Mouse (Mus musculus): Measurements from ENCODE around the gene Asb3.

Gene Asb3

DNA sequence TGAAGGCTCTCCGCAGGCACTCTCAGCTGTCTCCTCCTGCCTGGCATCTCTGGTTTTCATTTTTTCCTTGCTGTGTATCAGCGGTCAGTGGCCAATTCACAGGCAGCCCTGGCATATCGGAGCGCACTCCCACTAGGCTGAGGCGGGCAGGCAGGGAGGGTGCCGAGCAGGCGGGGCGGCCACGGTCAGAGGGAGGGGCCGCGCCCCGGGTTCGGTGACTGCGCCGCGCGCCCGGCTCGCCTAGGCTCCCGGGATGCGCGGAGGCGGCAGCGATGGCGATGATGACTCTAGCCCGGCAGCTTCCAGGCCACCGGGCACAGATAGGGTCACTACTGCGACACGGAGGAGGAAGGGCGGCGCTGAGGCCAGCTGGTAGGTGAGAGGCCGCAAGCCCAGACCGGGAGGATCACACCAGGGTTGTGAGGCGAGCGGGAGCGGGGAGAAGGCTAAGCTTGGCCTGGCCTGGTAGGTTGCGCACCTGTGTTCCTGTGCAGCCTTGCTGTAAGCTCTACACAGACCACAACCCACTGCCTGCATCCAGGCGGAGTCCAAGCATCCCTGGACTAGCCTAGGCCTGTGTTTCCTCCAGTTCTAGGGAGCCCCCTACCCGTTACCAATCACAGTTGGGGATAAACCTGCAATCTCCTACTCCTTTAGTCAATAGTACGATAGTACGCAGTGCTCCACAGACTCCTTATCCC is at the start of gene Asb3, which contains the start of gene Gpr75:
Gene Asb3 (plus strand): TSS at position 246 of the 701 bp plus-strand sequence.
Gene Gpr75 (plus strand): TSS at position 188 of the 701 bp plus-strand sequence.
- in situ Hi-C loops (cut with MboI) = no loop called here

DNA sequence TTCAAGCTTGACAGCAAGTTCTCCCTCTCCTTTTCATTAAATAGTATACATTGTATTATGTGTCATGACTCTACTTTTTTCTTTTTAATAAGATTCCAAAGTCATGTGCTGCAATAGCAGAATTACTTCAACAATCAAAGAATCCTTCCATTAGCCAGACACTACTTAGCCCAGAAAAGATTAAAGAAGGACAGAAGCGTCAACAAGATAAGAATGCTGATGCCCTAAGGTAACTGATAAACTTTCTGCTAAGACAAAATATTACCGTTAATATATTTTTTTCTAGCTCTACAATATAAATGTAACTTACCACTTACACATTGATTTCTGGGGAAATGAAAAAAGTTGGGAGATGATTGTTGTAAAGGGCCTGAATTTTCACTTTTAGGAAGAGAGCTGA is 46.4 kb upstream of the Asb3 start:
- in situ Hi-C loops (cut with MboI) = no loop called here

- in situ Hi-C loops (cut with MboI) = no loop called here
These were observed 40.9 kb upstream of the Asb3 start for GRCm38 (mm10) chr11:30844355-30844754.

DNA sequence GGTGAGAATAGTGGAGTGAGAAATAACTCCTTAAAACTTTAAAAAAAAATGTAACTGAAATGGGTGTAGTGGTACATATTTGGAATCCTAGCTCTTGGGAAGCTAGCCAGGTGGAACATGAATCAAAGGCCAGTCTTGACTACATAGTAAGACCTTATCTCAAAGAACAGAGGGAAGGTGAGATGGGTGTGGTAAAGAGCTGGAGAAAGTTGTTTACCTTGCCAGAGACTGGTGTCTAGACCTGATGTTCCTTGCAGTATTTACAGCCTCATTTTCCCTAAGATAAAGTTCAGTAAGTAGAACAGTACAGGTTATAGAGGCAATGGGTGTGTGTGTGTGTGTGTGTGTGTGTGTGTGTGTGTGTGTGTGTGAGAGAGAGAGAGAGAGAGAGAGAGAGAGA is 12.8 kb upstream of the Asb3 start:
- in situ Hi-C loops (cut with MboI) = no loop called here

DNA sequence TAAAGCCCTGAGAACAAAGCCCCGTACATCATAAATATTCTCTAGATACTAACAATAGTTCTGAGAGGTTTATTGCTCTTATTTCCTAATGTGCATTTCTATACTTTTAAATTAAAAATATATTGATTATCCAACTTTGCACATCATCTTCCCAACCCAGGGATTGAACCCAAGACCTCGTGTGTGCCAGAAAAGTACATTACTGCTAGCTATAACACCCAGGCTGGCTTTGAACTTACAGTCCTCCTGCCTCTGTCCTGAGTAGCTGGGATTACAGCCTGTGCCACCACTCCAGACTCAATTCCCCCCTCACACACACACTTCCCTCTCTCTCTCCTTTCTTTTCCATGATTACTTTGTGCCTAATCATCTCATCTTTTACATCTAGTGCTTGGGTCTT is 2.9 kb downstream of the Asb3 start:
- in situ Hi-C loops (cut with MboI) = no loop called here

DNA sequence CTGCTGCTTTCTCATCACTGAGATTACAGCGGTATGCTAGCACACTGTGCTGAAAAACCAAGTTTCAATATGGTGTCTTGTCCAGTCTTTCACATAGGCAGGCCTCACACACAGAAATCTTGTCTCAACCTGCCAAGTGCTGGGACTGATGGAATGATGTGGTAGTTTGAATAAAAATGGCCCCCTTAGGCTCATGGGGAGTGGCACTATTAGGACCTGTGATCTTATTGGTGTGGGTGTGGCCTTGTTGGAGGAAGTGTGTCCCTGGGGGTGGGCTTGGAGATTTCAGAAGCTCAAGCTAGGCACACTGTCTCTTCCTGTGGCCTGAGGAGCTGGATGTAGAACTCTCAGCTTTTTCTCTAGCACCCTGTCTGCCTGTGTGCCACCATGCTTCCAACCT is 11.0 kb downstream of the Asb3 start:
- in situ Hi-C loops (cut with MboI) = no loop called here

GRCm38 (mm10) chr11:30899312-30899711 is 14.1 kb downstream of the Asb3 start:
- in situ Hi-C loops (cut with MboI) = no loop called here

DNA sequence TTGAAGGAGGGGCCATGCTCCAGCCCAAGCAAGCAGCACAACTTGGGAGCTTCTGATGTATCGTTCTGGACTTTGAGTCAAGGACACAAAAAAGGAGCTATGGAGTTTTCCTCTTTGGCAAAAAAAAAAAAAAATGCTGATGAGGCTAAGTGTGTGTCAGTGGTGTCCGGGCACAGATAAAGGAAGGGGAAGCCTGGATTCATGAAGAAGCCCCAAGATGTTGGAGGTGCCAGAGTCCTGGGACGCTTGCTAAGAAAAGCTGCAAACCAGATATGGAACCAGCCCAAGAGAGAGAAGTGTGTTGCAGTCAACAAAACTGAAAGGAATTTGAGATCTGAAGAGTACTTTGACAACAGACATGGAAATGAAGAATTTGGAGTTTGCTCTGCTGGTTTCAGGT is 27.1 kb downstream of the Asb3 start:
- in situ Hi-C loops (cut with MboI) = no loop called here

DNA sequence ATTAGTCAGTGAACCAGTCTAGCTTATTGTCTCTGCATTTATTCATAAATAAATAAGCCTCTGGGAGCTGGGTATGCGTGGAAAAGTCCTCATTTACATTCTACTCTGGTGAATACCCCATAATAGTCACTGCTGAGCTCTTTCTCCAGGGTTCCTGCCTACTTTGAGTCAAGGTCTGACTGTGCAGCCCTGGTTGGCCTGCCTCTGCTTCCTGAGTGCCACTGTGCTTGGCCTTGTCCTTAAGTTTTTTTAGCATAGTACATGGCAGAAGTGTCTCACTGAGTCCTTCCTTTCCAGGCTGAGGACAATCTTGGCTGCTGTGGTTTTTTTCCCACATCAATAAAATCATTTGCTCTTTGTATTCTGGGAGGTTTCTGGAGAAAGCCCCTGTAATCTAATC is 35.4 kb downstream of the Asb3 start:
- in situ Hi-C loops (cut with MboI) = no loop called here

DNA sequence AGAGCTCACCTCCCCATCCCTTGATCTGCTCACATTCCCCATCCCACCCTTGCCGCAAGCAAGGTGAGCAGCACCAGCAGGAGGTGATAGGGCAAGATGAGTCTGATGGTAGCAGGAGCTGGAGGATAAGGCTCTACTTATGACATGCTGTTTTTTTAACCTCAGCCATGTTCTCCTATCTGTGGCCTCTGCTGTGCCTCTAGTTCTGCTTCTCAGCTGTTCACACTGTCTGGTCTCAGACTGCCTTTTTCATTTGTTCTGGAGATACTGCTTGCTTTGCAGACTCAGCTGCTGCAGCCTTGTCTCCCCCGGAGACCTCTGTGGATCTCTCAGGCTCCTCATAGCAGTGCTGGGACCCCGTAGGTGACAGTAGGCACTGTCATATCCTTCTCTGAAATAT is 38.1 kb downstream of the Asb3 start:
- in situ Hi-C loops (cut with MboI) = no loop called here

- in situ Hi-C loops (cut with MboI) = no loop called here
These were observed 42.9 kb downstream of the Asb3 start for GRCm38 (mm10) chr11:30928079-30928478.

DNA sequence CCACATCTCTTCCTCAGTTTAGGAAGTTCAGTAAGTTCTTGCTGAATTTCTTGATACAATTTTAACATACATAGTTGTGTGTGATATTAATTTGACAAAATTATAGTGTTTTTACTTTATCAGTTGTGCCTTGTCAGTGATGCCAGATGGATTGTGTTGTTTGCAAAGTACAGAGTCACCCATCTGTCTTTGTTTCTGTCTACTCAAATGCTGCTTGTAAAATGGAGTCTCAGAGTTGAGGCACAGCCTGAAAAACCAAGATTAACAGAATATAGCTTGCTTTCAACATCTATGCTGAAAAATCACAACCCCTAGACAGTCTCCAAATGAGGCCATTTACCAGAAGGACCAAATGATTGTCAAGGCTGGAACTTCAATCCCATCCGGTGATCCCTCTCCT is 43.3 kb downstream of the Asb3 start:
- in situ Hi-C loops (cut with MboI) = no loop called here

DNA sequence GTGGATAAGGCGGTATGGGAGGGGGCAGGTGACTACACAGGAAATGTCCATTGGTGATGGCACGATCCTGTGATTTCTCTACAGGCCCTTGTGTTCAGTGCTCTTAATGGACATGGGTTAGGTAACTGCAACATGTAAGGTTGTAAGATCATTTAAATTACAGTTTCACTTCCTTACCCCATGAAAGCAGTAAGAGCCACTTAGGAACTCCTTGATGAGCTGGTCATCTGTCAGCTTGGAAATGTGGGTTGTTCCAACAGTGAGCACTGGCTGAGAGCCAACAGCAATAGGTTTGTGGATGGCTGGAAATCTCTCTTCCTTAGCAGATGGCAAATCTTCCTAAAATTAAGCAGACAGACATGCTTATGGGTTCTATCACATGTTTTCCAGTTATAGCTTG is 58.3 kb downstream of the Asb3 start:
- in situ Hi-C loops (cut with MboI) = no loop called here

DNA sequence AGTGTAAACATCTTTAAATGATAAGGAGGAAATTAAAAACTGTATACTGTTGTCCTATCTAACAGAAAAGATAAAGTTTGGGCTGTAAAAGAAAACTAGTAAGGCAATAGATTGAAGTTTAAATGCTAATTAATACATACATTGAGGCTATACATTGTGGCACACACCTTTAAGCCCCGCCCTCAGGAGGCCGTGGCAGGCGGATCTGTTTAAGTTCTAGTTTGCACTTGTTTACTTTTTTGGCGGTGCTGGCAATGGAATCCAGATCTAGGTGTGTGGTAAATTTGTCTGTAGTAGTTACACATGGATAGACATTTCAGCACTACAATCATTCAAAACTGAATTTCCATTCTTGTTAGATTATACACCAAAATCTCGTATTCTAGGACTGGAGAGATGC is 67.6 kb downstream of the Asb3 start:
- in situ Hi-C loops (cut with MboI) = no loop called here

- in situ Hi-C loops (cut with MboI) = no loop called here
These were observed 68.4 kb downstream of the Asb3 start for GRCm38 (mm10) chr11:30953469-30954154.

DNA sequence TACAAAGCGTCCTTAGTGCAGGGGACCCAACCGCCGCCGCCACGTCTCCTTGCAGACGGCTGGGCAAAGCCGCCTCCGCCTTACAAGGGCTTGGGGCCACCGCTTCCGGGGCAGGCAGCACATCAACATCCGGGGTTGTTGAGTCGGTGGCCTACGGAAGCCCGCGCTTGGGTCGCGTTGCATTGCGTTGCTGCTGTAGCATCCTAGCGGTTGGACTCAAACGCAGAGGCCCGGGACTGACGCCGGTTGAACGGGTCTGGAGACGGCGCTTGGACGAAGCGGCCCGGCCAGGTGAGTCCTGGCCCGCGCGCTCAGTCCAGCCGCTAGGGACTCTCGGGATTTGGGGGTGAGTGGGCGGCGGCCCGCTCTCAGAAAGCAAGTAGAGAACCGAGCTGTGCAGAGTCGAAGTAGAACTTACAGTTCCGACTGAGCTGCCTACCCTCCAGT is 69.1 kb downstream of the Asb3 start, which contains the start of gene Erlec1:
Gene Erlec1 (minus strand): TSS at position 57 of the 447 bp plus-strand sequence.
- in situ Hi-C loops (cut with MboI) = no loop called here

GRCm38 (mm10) chr11:30985237-30985636 is 100.0 kb downstream of the Asb3 start:
- in situ Hi-C loops (cut with MboI) = no loop called here

GRCm38 (mm10) chr11:30985877-30986624 is 100.8 kb downstream of the Asb3 start, which contains the start of gene Chac2:
Gene Chac2 (minus strand): TSS chr11:30986350.
- in situ Hi-C loops (cut with MboI) = no loop called here

DNA sequence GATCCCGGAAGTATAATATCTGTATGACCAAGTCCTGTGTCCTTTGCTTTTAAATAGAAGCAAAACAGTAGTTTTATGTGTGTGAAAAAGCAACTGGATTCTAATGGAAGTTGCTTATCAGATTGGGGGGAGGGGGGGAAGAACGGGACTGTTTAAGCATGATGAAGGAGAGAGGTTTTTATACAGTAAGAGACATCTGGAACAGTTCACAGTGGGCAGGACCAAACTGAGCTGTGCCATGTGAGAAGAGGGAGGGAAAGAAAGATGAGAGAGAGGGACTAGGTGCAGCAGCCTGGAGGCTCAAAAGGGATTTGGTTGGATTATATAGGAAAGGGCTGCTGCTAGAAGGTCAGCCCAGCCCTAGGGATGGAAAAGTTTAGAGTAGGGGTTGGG is 101.4 kb downstream of the Asb3 start:
- in situ Hi-C loops (cut with MboI) = no loop called here

GRCm38 (mm10) chr11:30996670-30997069 is 111.5 kb downstream of the Asb3 start:
- in situ Hi-C loops (cut with MboI) = no loop called here

GRCm38 (mm10) chr11:30998199-30998598 is 113.0 kb downstream of the Asb3 start:
- in situ Hi-C loops (cut with MboI) = no loop called here

DNA sequence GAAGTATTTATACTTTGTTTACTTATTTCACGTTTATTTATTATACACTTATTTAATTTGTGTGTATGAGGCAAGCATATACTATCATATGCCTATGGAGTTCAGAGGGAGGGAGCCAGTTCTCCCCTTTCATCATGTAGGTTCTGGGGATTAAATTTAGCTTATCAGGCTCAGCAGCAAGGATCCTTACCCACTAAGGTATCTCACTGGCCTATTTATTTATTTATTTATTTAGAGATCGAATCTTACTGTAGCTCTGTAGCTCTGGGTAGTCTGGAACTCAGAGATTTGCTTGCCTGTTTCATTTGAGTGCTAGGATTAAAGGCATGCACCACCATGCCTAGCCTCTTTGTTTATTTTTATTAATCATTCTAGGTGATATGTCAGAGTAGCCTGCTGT is 113.5 kb downstream of the Asb3 start:
- in situ Hi-C loops (cut with MboI) = no loop called here

- in situ Hi-C loops (cut with MboI) = no loop called here
These were observed 114.8 kb downstream of the Asb3 start for GRCm38 (mm10) chr11:31000028-31000427.
